Mouse (Mus musculus) thymus, postnatal 4 days (tissue): ENCODE results near the gene Fermt2.

Experiments used
- DNase-seq: peaks from one replicate; pipeline ENCODE4 v3.0.0; 2021

The Fermt2 gene

DNA sequence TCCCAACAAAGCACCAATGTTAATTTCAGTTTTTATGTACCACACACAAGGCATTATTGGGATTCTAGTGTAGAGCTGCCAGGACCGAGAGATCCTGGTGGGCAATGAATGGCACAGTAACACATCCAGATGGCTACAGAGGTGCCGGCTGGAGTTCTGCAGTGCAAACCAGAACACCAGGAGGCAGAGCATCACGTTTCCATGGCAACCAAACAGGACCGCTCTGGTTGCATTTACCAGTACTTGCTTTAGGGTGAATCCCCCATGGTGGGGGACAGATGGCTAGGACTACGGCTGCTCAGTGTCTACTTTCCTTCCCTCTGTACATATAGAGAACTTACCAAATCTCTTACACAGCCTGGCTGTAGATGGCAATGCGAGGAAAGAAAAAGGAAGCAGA lies 67.5 kb downstream of the Fermt2 start:
- no peak for DNase-seq

DNA sequence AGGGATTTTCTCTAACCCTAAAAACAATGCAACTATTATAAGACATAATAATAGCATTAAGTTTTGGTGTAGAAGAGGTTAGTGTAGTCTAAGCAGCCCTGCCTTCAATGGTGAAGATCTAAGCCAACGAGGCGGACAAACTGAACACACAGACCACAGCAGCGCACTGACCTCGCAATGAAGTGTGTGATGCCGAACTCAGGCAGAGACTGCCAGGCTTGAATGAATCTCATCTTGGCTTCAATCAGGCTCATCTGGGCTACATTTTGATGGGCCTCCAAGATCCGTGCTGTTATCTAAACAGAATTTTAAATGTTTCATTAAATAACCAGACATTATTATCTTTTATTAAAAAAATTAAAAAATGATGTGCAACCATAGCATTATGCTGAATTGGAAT lies 68.0 kb downstream of the Fermt2 start:
- DNase-seq: no peak

DNA sequence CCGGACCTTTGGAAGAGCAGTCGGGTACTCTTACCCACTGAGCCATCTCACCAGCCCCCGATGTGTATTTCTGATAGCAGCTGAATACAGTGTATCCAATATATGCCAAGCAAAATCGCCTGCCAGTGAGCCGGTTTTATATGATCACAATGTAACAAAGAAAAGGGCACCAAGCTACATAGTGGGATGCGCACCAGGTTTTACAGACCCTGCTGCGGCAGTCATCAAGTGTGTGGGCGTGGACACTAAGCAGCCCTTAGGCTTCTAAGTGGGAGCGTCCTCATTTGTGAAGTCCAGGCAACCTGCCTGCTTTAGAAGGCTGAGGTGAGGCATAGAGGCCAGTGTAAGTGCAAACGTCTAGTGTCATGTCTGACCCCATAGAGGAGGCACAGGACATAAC lies 69.4 kb downstream of the Fermt2 start:
- DNase-seq: no peak

DNA sequence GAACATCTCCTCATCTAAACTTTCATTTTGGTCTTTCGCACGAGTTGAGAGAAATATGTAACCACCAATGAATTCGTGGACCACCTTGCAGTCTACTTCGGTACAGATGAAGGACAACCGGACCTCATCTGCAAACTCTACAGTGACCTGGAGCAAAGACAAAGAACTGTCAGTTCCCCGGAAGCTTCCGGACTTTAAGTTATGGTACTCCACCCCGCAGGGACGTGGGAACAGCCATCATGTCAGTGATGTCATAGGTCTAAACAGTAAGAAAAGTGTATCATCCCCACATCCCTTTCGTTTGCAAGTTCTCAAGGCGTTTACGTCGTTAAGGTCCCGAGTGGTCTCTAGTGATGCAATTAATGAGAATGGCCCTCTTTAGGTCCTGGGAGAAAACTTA lies 70.0 kb downstream of the Fermt2 start:
- no peak for DNase-seq

DNA sequence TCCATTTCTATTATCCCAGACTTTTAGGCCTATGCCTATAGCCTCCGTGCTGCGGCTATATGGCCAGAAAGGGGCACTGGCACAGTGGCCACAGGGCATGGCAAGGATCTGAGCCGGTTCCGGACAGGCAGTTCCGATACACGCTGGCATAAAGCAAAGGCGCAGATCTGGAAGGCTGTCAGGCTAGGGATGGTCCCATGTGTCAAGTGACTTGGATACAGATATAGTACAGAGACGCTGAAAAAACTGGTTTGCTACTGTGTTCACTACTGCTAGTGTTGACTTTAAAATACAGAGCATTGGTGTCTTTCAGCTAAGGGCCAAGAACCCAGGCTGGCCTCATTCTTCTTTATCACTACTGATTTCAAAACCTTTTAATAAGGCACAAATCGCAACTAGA lies 72.9 kb downstream of the Fermt2 start:
- no peak for DNase-seq

DNA sequence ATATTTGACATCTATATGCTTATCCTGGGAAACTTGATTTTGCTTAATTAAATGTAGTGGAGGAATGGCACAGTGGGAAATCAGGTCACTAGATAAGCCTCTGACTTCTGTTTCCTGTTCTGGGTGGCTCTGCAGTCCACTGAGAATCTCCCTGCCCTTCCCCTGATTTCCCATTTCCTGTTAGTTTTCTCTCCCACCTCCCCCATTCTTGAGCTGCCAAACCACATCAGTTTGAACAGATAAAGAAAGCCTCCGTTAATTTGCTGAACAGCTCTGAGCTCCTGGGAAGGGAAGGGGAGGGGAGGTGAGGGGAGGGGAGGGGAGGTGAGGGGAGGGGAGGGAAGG lies 73.4 kb downstream of the Fermt2 start:
- DNase-seq: no peak

DNA sequence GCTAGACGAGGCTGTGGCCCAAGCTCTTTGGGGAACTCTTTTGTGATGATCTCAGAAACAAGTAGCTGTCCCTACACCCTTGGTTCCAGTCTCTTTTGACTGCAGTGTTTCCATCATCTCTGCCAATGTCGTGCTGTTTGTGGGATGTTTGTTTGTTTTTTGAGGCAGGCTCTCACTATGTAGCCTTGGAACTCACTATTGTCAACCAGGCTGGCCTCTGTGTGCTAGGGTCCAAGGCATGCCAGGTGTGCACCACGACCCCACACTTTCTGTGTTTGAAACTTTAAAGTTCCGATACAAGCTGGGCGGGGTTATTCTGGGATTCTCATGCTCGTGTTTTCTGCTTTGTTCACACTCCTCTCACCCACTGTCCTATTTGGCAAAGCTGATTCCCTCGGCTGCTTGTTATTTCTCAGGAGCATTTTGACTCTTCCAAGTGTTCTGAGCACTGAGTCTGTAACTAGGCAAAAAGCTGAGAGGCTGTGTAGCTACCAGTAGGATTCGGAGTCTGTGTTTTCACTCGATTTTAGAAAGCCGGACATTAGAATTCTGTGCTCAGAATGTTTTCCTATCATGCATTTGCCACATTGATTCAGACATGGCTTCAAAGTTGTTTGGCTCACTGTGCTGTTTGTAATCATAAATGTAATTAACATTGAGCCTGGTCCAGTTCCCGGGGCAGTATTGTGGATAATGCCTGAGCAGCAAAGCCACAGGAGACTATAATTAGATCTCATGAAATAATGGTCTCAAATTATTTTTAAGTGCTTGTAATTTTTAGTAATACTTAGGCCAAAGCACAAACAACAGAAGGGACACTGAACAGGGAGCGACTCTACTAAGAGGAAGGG lies 74.0 kb downstream of the Fermt2 start:
- no peak for DNase-seq

DNA sequence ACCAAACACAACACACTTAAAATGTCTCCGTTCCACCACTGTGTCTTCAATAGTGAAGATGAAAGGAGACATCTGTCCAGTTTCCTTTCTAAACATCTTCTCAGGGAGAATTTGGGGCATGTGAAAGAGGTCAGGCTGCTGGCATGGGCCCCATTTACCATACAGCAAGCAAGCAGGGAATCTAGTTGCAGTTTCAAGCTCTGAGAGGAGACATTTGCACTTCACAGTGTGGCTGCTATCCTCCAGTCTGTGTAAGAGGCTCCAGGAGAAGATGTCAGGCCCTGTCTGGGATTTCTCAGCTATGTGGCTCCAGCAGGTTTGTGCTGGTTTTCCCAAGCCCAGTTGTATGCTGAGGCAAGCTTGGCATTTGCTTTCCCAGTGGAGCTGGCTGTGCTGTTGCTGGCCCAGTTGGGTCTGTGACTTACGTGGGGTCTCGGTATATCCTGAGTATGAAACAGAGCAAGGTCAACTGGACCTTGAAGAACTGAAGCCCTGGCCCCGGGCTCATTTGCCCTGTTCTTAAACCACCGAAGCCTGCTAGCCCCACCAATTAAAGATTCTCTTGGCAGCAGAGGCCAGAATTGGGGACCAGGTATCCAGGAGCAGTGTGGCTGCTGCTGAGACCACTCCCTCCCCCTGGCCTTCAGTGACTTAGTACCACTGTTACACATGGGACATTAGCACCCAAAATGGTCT lies 76.2 kb downstream of the Fermt2 start:
- no peak for DNase-seq

DNA sequence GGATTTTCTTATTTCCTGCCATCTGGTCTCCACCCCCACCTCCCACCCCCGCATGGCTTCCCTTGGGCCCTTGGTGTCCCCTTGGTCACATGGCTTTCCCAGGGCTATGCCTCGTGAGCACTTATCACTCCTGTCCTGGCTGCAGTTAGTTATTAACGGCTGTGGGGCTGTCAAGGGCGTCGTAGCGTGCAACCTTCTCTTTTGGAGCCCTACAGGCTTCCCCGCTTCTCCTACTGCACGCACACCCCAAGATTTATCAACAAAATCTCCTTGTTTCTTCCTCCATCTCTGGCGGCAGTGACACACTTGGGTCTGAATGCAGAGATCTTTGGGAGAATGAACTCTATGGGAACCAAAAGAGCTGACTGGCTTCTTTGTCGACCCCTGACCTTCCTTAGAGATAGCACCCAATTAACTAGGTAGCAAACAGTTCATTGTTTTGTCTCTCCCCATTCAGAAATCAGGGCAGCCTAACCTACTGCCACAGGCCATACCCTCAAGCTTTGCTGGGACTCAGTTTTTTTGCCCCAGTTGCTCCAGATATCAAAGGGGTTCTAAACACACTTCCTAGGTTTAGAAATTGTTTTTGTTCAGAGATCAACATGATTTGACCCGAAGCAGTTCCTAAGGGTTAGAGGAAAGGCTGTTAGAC lies 76.9 kb downstream of the Fermt2 start:
- no peak for DNase-seq

DNA sequence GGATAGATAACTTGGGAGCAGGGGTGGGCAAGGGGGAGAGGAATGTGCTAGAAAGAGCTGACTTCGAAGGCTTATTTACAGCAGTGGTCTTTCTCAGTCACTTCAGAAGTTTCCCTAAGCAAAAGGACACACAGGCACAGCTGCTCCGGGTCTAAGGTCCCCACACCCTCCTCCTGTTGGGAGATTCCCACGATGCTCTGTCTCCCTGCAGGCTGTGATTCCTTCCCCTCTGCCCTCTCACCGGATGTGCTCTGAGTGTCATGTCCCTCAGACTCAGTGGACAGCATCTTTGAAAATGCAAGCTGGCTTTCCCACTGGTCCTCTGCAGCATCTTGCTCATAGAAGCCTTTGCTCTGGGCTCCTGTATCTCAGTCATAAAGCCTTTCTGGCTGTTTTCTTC lies 77.8 kb downstream of the Fermt2 start:
- DNase-seq: no peak

DNA sequence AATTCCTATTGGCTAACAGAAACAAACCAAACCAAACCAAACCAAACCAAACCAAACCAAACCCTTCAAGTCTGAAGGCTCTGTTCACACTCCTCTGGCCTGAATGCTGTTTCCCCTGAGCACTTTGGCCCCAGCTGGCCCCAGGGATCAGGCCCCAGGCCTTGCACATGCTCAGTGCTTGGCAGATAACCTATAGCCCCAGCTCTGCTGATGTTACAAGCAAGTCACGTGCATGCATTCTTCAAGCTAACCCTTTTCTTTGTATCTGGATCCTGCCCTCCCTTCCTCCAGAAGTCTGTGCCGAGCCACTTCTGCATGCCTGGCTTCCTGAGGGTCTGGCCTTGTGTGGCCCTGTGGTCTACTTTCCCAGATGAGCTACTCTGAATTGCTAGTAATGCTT lies 78.8 kb downstream of the Fermt2 start:
- DNase-seq: no peak

DNA sequence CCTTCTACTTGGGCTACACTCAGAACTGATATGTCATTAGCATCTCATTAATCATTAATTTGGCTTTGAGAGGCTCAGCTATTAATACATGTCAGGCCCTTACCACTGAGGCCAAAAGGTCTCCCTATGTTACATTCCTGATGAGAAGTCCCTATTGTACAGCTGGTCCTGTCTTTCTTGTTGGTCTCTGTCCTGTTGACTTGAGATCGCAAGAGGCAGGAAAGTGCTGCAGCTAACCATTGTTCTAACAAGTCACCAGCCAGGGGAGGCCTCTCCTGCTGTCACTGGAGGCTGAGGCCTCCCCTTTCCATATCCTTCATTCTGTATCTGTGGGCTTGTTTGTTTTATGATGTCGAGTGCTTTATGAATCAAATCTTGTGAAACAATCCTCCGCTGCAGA lies 83.1 kb downstream of the Fermt2 start:
- DNase-seq: no peak

DNA sequence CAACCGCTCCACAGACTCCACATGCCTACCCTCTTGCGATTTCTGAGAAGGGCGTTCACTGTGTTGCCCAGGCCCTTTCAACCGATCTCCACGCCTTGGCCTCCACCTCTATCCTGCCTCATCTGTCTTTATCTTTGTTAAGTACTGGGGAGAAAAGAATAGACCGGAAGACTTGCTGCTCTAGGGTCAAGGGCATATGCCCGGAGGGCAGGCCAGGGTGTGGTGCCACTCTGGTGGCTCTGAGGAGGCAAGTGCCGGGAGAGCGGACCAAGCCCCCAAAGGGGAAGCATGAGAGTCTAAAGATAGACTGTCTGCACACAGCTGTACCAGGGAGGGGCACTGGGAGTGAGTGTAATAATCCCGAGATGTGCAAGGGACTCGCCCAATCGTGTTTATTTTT lies 84.5 kb downstream of the Fermt2 start:
- DNase-seq: no peak

DNA sequence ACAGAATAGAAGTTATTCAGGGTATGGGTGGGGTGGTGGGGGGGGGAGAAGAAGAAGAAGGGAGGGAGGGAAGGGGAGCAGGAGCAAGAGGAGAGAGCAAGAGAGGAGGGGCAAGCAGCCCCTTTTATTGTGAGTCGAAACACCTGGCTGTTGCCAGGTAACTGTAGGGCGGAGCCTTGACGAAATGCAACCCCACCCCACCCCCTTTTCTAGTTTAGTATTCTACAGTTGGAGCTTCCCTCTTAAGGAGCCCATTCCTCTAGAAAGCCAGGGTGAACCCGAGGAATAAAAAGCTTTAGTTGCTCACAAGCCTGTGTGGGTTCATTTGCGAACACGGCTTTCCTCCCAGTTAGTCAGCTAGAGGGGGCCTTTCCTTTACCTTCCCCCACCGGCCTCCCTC lies 85.0 kb downstream of the Fermt2 start:
- no peak for DNase-seq

DNA sequence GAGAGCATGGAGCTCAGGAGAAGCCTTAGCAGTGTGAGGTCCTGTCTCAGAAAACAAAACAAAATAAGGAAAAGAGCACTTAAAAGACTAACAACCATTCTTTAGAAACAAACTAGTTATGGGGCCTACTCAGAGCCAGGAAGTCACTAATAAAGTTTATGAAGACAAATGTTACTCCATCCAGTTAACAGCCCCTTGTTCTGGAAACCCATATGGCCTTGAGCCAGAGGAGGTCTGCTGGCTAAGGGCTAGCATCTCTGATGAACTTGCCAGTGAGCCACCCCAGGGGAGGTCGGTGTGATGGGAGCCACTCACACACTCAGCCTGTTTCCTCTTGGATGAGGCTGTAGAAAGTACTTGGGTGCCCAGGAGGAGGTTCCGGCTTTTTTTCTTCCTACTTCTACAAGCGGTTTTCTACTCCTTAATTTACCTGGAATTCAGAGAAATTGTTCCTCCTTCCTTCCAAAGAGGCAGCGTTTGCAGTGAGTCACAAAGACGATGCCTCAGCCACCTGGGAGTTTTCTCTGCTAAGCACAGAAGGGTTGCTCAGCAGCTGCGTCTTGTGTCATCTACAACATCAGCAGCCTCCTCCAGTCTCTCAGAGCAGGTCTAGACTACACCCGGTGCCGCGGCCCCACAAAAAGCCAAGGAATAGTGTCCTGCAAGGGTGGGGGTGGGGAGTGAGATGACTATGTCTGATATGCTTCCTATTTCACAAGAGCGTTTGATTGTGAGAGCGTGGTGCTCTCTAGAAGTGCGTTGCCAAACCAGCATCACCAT lies 86.9 kb downstream of the Fermt2 start:
- no peak for DNase-seq

DNA sequence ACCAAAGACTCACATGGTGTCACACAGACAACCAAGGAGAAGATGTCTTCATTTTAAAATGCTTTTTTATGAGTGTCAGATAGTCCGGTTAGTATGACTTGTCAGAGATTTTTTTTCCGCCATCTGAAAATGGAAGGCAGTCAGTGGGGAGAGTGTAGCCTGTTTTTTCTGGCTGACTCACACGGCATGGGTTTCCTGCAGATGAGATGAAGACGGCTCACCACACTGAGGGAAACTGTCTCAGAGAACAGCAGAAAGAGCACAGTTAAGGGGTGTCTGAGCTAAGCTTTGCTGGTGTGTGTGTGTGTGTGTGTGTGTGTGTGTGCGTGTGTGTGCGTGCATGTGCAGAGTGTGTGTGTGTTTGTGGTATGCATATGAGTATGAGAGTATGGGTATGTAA lies 88.6 kb downstream of the Fermt2 start:
- DNase-seq: no peak

DNA sequence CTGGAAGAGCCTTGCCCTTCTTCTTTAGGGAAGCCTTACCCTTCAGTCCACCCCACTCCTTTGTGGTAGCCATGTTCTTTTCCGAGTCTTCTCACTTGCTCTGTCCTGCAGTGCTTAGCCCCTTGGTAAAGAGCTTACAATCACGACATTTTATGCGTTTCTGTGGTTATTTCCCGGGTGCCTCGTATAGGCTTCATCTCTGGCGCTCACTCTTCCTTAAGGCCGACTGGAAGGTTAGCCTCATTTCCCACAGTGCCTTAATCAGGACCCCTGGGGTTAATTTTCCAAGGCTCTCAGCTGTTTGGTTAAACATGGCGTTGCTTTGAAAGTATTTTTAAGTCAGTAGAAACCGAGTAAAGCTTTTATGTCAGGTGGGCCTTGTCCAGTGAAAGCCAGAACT lies 90.5 kb downstream of the Fermt2 start:
- no peak for DNase-seq

DNA sequence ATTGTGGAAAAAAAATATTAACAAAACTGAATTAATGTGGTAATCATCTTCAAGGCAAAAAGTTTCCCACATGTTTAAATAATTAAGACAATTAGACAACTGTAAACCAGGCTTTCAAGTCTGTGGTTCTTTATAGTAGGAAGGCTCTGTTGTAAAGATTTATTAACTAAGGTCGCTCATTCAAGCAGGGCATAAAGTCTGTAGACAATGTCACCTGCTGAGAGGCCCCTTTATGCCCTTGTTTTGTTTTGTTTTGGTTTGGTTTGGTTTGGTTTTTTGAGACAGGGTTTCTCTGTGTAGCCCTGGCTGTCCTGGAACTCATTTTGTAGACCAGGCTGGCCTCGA lies 91.0 kb downstream of the Fermt2 start:
- no peak for DNase-seq

DNA sequence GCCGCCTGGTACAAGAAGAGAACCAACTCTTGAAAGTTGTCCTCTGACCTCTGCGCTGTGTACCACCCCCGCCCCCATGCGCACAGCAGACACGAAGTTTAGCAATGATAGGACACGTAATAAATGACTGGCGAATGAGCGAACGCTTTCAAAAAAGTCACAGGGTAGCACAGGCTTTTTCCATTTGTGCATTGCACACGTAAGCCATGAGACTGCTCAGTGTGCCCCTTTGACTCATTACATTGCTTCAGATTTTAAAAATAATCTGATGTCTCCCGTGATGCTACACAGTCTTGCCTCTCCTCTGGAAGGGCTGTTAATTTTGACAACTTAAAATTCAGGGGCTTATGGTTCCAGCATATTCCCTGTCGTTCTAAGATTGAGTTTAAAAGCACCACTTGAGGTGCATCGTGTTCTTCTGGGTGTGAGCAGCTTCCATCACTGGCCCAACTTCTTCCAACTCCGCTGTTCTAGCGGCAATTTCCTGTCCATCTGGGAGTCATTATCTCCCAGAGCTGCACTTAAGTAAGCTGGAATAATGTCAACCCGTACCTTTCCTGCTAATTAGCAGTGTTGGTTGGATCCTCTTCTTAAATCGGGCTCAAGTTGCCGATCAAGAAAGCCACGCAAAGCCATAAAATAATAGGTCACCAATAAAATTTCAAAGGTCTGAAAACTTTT lies 91.5 kb downstream of the Fermt2 start:
- no peak for DNase-seq

DNA sequence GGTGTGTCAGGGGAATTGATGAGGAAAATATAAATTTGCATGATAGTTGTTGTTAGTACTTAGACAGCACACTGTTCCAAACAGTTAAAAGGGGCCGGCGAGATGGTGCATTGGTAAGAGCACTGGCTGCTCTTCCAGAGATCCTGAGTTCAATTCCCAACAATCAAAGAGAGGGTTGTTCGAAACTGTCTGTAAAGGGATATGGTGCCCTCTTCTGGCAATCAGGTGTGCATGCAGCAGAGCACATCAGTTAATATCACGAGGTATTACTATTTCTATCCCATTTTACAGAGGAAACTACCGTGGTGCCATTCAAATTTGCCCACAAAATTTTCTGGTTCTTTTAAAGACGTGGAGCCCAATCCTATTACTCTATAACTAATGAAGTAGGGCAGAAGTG lies 95.7 kb downstream of the Fermt2 start:
- no peak for DNase-seq

DNA sequence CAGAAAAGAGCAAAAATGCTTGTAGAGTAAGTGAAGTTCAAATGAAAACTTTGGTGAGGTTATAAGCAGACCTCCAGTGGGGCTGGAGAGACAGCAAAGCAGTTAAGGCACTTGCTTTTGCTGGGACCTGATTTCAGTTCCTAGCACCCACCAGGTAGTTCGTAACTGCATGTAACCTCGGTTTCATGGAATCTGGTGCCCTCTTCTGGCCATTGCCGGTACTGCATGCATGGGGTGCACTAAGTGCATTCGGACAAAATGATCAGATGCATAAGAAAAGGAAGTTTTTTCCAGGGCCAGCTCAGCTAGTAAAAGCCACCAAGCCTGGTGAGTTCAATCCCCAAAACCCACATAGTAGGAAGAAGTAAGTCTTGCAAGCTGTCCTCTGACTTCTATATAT lies 97.9 kb downstream of the Fermt2 start:
- DNase-seq: peak; percentile 60

DNA sequence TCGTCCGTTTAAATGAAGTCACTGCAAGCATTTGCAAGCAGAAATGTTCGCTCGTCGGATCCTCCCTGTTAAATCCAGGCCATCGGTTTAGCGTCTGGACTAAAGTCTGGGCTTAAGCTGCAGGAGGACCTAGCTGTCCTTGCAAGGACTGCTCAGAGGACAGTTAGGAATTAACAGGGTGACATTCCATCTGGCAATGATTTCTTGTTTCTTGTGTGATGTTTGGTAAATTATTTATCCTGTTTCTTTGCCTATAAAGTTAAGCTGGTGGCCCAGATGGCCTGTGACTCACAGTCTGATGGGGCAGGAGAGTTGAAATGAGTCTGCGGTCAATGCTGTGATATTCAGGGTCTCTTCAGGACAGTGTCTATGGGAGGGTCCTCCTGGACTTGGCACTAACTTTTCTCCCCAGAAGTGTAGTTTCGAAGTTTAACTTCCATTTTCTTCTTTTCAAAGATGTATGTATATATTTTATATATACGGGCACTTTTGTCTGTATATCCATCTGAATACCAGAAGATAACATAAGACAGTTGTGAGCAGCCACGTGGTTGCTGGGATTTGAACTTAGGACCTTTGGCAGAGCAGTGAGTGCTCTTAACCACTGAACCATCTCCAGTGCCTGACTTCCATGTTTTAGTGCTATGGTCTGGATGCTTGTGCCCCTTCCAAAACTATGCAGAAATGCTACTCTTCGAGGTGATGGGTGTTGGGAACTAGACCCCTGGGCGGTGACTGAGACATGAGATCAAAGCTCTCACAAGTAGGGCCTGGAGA lies 99.7 kb downstream of the Fermt2 start:
- DNase-seq: no peak
